Mouse (Mus musculus): ENCODE measurements around the gene Gm28047.

Gene Gm28047

DNA sequence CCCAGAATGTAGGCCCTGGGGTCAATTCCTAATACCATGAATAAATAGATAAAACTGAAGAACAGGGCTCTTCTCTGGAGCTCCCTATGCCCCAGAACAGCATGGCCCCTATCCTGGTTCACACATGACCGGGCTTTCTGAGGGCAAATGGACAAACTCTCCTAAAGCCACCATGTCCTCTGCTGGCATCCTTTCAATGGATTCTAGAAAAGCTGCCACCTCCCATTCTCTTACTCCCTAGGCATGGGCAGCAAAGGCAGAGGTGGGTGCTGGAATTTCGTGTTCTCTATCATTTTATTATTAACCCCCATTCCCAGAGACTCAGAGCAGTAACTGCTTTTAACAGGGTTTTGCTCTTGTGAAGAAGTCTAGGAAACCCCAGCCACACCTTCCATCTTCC is 109.6 kb downstream of the Gm28047 start:
- DNase-seq, result no peak

- no peak for DNase-seq
Observed at GRCm38 (mm10) chr15:102513004-102513403, 111.9 kb downstream of the Gm28047 start.

- no peak for DNase-seq
Observed at GRCm38 (mm10) chr15:102512471-102512870, 112.4 kb downstream of the Gm28047 start.

GRCm38 (mm10) chr15:102512010-102512409 is 112.9 kb downstream of the Gm28047 start:
- peak; percentile 38 for DNase-seq

DNA sequence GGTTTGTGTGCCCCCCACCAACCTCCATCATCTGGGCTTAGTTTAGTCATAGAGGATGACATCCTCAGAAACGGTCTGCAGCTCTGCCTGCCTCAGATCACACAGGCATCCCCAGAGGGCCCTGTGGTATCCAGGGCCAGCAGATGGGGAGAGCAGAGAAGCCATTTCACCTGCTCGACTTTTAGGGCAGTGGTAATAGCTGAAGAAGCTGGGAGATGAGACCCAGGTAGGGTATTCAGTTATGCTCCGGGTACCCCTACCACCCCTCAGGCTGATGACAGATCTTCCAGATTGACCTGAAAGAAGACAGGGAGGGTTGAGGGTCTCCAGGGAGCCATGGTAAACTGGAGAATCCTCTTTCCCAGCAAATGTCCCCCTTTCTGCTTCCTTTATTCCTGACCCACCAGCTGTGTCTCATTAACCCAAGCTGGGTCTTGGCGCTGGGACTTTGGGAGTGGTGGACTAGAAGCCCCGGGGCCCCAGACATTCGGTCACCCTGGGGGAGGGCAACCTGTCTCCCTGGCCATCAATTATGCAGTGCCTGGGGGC is 113.5 kb downstream of the Gm28047 start:
- DNase-seq, result peak; percentile 77

GRCm38 (mm10) chr15:102510590-102511284 is 114.1 kb downstream of the Gm28047 start:
- DNase-seq, result peak; percentile 95

GRCm38 (mm10) chr15:102510110-102510509 is 114.8 kb downstream of the Gm28047 start:
- DNase-seq, result peak; percentile 32

GRCm38 (mm10) chr15:102508336-102508735 is 116.5 kb downstream of the Gm28047 start:
- no peak for DNase-seq

DNA sequence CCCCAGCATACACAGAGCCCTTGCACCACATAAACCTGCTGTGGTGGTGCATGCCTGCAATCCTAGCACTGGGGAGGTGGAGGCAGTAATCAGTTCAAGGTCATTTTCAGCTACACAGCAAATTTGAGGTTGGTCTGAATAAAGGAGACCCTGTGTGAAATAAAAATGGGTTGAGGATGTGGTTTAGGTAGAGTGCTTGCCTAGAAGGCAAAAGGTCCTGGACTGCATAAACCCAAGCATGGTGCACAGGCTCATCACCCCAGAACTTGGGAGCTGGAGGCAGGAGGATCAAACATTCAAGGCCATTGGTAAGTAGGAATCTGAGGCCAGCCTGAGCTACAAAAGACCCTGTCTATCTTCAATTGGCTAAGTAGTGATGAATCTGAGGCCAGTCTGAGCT is 117.3 kb downstream of the Gm28047 start:
- DNase-seq, result no peak

DNA sequence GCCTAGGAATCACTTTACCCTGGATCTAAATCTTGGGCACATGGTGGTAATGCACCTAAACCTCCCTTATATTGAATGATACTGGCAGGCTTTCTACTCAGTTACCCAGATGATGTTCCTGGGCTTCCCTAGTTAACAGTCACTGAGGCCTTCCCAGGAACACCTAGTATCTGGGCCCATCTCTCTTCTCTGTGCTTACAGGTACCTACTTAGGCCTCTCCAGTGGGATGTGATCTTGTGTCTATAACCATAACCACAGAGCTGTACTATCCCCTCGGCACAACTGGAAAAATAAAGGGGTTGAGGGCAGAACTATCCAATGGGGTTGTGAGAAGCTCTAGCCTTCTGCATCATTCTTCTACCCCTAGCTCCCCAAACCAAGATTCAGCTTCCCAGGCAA is 118.0 kb downstream of the Gm28047 start:
- DNase-seq, result no peak

DNA sequence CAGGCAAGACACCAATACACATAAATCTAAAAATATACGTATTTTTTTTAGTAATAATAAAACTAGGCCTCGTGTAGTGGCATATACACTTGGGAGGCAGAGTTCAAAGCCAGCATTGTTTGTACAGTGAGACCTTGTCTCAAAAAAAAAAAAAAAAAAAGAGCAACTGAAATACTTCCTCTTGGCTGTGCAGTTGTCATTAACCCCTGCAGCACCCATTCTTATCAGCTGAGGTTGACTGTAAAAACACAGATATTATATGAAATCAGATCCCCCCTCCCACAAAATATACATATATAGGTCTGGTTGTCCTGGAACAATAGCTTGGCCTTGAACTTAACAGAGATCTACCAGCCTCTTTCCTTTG is 118.4 kb downstream of the Gm28047 start:
- DNase-seq, result no peak

GRCm38 (mm10) chr15:102505770-102506463 is 119.0 kb downstream of the Gm28047 start:
- no peak for DNase-seq

DNA sequence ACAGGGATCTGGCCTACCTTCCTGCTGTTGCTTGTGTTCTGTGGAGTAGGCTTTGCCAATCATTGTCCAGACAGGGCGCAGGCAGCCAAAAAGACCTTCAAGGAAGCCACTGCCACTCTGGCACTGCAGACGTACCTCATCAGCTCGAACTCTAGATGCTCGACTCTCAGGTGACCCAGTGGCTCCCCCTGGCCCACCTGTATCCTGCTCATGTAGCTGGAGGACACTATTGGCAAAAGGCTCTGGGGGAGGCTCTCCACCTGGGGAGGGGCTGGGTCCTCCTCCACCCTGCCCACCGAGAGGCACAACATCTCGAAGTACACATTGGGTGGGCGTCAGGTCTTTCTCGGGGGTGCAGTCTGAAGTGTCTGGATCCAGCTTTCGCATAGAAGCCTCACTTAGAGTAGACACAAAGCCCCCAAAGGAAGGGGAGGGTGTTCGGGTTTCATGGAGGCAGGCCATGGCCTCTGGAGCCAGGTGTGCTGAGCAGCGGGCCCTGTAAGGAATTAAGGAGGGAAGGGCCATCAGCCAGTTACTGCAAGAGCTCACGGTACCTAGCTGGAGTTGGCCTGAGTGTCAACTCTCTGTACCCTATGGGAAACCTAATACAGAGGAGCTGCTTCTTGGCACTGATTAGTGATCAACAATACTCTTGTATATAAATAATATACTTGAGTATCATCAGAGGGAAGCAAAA is 119.6 kb downstream of the Gm28047 start:
- DNase-seq, result no peak

GRCm38 (mm10) chr15:102503924-102504782 is 120.7 kb downstream of the Gm28047 start:
- no peak for DNase-seq

GRCm38 (mm10) chr15:102503447-102503846 is 121.4 kb downstream of the Gm28047 start, which contains the start of gene Gm10337:
Gene Gm10337, plus strand, starts transcription at chr15:102503722.
- DNase-seq, result no peak

GRCm38 (mm10) chr15:102502254-102502840 is 122.5 kb downstream of the Gm28047 start:
- DNase-seq, result no peak

- DNase-seq, result no peak
Observed at GRCm38 (mm10) chr15:102501084-102501814, 123.6 kb downstream of the Gm28047 start.

GRCm38 (mm10) chr15:102500479-102500878 is 124.4 kb downstream of the Gm28047 start:
- no peak for DNase-seq

- no peak for DNase-seq
Observed at GRCm38 (mm10) chr15:102499851-102500250, 125.0 kb downstream of the Gm28047 start.

GRCm38 (mm10) chr15:102499370-102499769 is 125.5 kb downstream of the Gm28047 start:
- DNase-seq, result no peak

DNA sequence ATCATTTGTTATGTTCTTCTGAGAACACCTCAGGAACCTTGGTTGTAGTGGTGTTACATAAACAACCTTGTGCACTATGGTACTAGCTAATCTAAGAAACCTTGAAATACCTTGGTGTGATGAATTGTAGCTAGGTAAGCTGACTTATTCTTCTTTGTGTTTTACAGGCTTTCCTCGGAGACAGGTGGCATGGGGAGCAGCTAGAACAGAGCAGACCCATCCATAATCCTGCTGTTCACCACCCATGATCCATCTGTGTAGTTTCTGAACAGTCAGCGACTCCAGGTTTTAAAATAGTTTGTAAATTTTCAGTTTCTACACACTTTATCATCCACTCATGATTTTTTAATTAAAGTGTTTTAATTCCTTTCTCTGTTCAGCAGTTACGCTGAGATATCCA is 126.5 kb downstream of the Gm28047 start:
- no peak for DNase-seq
